Mouse (Mus musculus): ENCODE data around the gene Pde8b.

Pde8b gene

GRCm38 (mm10) chr13:95249511-95250456 is at the start of gene Pde8b:
TSS of gene Pde8b (minus strand) at chr13:95250336.
- in situ Hi-C loops (cut with MboI, MseI) = no loop called here

GRCm38 (mm10) chr13:95291983-95292382 is 41.8 kb upstream of the Pde8b start:
- in situ Hi-C loops (cut with MboI, MseI) = no loop called here

- in situ Hi-C loops (cut with MboI, MseI) = no loop called here
These were observed 37.9 kb upstream of the Pde8b start for GRCm38 (mm10) chr13:95288027-95288426.

GRCm38 (mm10) chr13:95286989-95287388 is 36.9 kb upstream of the Pde8b start:
- in situ Hi-C loops (cut with MboI, MseI) = no loop called here

GRCm38 (mm10) chr13:95281740-95282673 is 31.9 kb upstream of the Pde8b start:
- in situ Hi-C loops (cut with MboI, MseI) = no loop called here

- in situ Hi-C loops (cut with MboI, MseI) = no loop called here
These were observed 28.4 kb upstream of the Pde8b start for GRCm38 (mm10) chr13:95278426-95279025.

GRCm38 (mm10) chr13:95264691-95265090 is 14.6 kb upstream of the Pde8b start:
- in situ Hi-C loops (cut with MboI, MseI) = no loop called here

- in situ Hi-C loops (cut with MboI, MseI) = no loop called here
These were observed 11.0 kb upstream of the Pde8b start for GRCm38 (mm10) chr13:95260886-95261789.

GRCm38 (mm10) chr13:95260391-95260790 is 10.3 kb upstream of the Pde8b start:
- in situ Hi-C loops (cut with MboI, MseI) = no loop called here

- in situ Hi-C loops (cut with MboI, MseI) = no loop called here
These were observed 6.9 kb upstream of the Pde8b start for GRCm38 (mm10) chr13:95257083-95257482.

GRCm38 (mm10) chr13:95255083-95255482 is 4.9 kb upstream of the Pde8b start:
- in situ Hi-C loops (cut with MboI, MseI) = no loop called here

- in situ Hi-C loops (cut with MboI, MseI) = no loop called here
These were observed 7.1 kb downstream of the Pde8b start for GRCm38 (mm10) chr13:95243026-95243425.

GRCm38 (mm10) chr13:95237488-95237887 is 12.6 kb downstream of the Pde8b start:
- in situ Hi-C loops (cut with MboI, MseI) = no loop called here

GRCm38 (mm10) chr13:95235261-95235660 is 14.9 kb downstream of the Pde8b start:
- in situ Hi-C loops (cut with MboI, MseI) = no loop called here

- in situ Hi-C loops (cut with MboI, MseI) = no loop called here
These were observed 18.6 kb downstream of the Pde8b start for GRCm38 (mm10) chr13:95231366-95232138.

- in situ Hi-C loops (cut with MboI, MseI) = no loop called here
These were observed 19.8 kb downstream of the Pde8b start for GRCm38 (mm10) chr13:95230326-95230725.

- in situ Hi-C loops (cut with MboI, MseI) = no loop called here
These were observed 25.6 kb downstream of the Pde8b start for GRCm38 (mm10) chr13:95224491-95224890.

GRCm38 (mm10) chr13:95223427-95223772 is 26.7 kb downstream of the Pde8b start:
- in situ Hi-C loops (cut with MboI, MseI) = no loop called here

GRCm38 (mm10) chr13:95222569-95223426 is 27.3 kb downstream of the Pde8b start:
- in situ Hi-C loops (cut with MboI, MseI) = no loop called here
